Mouse (Mus musculus): ENCODE data around the gene Gabra3.

DNA sequence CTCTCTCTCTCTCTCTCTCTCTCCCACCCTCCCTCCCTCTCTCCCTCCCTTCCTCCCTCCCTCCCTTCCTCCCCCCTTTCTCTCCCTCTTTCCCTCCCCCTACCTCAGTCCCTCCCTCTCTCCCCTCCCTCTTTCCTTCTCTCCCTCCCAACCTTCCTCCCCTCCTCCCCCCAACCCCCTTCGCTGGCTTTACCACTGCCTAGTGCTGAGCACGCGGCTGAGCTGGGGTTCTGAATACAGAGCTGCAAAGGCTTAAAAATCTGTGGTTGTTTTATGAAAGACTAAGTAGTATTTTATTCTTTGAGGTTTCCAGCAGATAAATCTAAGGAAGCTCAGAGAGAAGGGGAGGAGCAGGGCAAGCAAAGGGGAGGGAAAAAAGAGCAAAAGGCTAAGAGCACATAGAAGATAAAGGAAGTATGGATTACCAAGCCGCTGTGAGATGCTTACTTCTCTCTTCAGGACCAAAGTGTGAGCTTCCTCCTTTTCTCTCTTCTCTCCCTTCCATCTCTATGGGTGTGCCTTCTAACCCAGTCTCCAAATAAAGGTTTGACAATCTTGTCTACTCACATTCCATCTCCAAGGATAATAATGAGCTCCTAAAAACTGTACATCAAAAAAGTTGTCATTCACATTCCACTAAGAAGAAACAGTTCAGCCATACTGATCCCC is at the start of gene Gabra3:
- no peak for TF ChIP-seq CTCF (IDR thresholded peaks at IDR 0.05; ENCODE audit: insufficient read depth, low read depth, low read length)
- TF ChIP-seq POLR2A (IDR thresholded peaks at IDR 0.05; ENCODE audit: insufficient read depth, low read depth, low read length): no peak

All from olfactory bulb, adult 2 months (tissue).